2 mouse cellular contexts compared by ENCODE assay signal in genomic region chr16:55859421-55859820, GRCm38 (mm10). TPM values are rescaled to one million over a fixed set of nuclear protein-coding genes. Genes with fewer than 3 reads are reported as not detected.
DNase-seq lines count a peak whose midpoint lies in the region; ATAC-seq lines count a peak whose summit lies in the region.
"Not testable (repeated sequence)": the region's sequence is repeated elsewhere in the genome, so short reads cannot be mapped to it uniquely, and the experiment has no call there.

No protein-coding gene starts in this region.

- WGBS in midbrain, embryonic 11.5 days, result 93% methylated on average over 4 of the region's 4 CpGs

- H3K4me2 ChIP-seq in midbrain, embryonic 11.5 days, result not testable (repeated sequence)

- DNase-seq in heart, adult 11 months, result peak; percentile 61
- DNase-seq in midbrain, embryonic 11.5 days (ENCODE audit: low spot score, missing footprints), result peak; percentile 85

- not testable (repeated sequence) for ATAC-seq in midbrain, embryonic 11.5 days (ENCODE audit: low FRiP score)

- not testable (repeated sequence) for H3K9ac ChIP-seq in midbrain, embryonic 11.5 days (ENCODE audit: low read length)

- not testable (repeated sequence) for H3K4me1 ChIP-seq in midbrain, embryonic 11.5 days (ENCODE audit: control insufficient read depth, insufficient read depth, low read length)

- H3K27me3 ChIP-seq in midbrain, embryonic 11.5 days (ENCODE audit: control insufficient read depth, insufficient read depth, low read length), result not testable (repeated sequence)

- not testable (repeated sequence) for H3K36me3 ChIP-seq in midbrain, embryonic 11.5 days (ENCODE audit: control insufficient read depth, insufficient read depth, low read length)

- not testable (repeated sequence) for H3K4me3 ChIP-seq in midbrain, embryonic 11.5 days (ENCODE audit: low read depth, low read length)

- H3K9me3 ChIP-seq in midbrain, embryonic 11.5 days (ENCODE audit: control insufficient read depth, low read length), result not testable (repeated sequence)

- not testable (repeated sequence) for H3K27ac ChIP-seq in midbrain, embryonic 11.5 days (ENCODE audit: low read depth, low read length)

RNA-seq across cellular contexts. Expression of gene Nfkbiz, which starts 20.7 kb away (rescaled TPM):
- 1.3 and 1.8 TPM in 2 replicates for polyA plus RNA-seq in midbrain, embryonic 11.5 days (2014; fragmentation: Nextera tagmentation; extraction: Ambion mirVana)

RNA-seq across cellular contexts. Expression of gene Nxpe3, which starts 35.7 kb away (rescaled TPM):
- polyA plus RNA-seq in midbrain, embryonic 11.5 days (2014; fragmentation: Nextera tagmentation; extraction: Ambion mirVana), result 1.1 TPM in 2 replicates
